Mouse (Mus musculus): ENCODE measurements around the gene Plekhh2. TPM values are rescaled to one million over a fixed set of nuclear protein-coding genes. Genes with fewer than 3 reads are reported as not detected.
"Not testable (repeated sequence)": the region's sequence is repeated elsewhere in the genome, so short reads cannot be mapped to it uniquely, and the experiment has no call there.

Gene Plekhh2
- polyA plus RNA-seq, 1 experiment = 37.7 TPM

GRCm38 (mm10) chr17:84533841-84534240, 22.1 kb downstream of the Plekhh2 start:
- no peak overlapping the region for H3K4me3 ChIP-seq (ENCODE audit: insufficient read depth, low read length)
- TF ChIP-seq POLR2A (IDR thresholded peaks at IDR 0.05; ENCODE audit: low read depth, low read length) = no peak
- TF ChIP-seq CTCF (IDR thresholded peaks at IDR 0.05; ENCODE audit: borderline replicate concordance, insufficient read depth, low read length) = no peak
- H3K27ac ChIP-seq (ENCODE audit: insufficient read depth, low read length) = peak overlapping the region; percentile 91
- peaks cover 31% of the 10 kb centered on the region for H3K4me1 ChIP-seq (ENCODE audit: control insufficient read depth, insufficient read depth, low read length)

GRCm38 (mm10) chr17:84534632-84535031, 22.9 kb downstream of the Plekhh2 start:
- Histone ChIP-seq H3K4me1 (ENCODE audit: control insufficient read depth, insufficient read depth, low read length) (peaks cover 26% of the 10 kb centered on the region), H3K27ac (ENCODE audit: insufficient read depth, low read length) (no peak overlapping the region), H3K4me3 (ENCODE audit: insufficient read depth, low read length) (no peak overlapping the region)
- TF ChIP-seq CTCF (IDR thresholded peaks at IDR 0.05; ENCODE audit: borderline replicate concordance, insufficient read depth, low read length) = no peak

- no peak for TF ChIP-seq CTCF (IDR thresholded peaks at IDR 0.05; ENCODE audit: borderline replicate concordance, insufficient read depth, low read length)
- TF ChIP-seq POLR2A (IDR thresholded peaks at IDR 0.05; ENCODE audit: low read depth, low read length) = no peak
- Histone ChIP-seq H3K27ac (ENCODE audit: insufficient read depth, low read length) (peak overlapping the region; percentile 17; the same call in 1 of the 2 replicates), H3K4me3 (ENCODE audit: insufficient read depth, low read length) (no peak overlapping the region)
These were observed 23.5 kb downstream of the Plekhh2 start for GRCm38 (mm10) chr17:84535226-84535625.

GRCm38 (mm10) chr17:84537301-84537700, 25.6 kb downstream of the Plekhh2 start:
- no peak overlapping the region for H3K27ac ChIP-seq (ENCODE audit: insufficient read depth, low read length)
- TF ChIP-seq POLR2A (IDR thresholded peaks at IDR 0.05; ENCODE audit: low read depth, low read length) (no peak), CTCF (IDR thresholded peaks at IDR 0.05; ENCODE audit: borderline replicate concordance, insufficient read depth, low read length) (no peak)
- no peak overlapping the region for H3K4me3 ChIP-seq (ENCODE audit: insufficient read depth, low read length)
- H3K4me1 ChIP-seq (ENCODE audit: control insufficient read depth, insufficient read depth, low read length) = peaks cover 16% of the 10 kb centered on the region

More at GRCm38 (mm10) chr17:84535226-84535625, 23.5 kb downstream of the Plekhh2 start:
- H3K4me1 ChIP-seq (ENCODE audit: control insufficient read depth, insufficient read depth, low read length) = peaks cover 24% of the 10 kb centered on the region

- TF ChIP-seq POLR2A (IDR thresholded peaks at IDR 0.05; ENCODE audit: low read depth, low read length) (no peak), CTCF (IDR thresholded peaks at IDR 0.05; ENCODE audit: borderline replicate concordance, insufficient read depth, low read length) (no peak)
- Histone ChIP-seq H3K4me1 (ENCODE audit: control insufficient read depth, insufficient read depth, low read length) (peaks cover 10% of the 10 kb centered on the region), H3K27ac (ENCODE audit: insufficient read depth, low read length) (no peak overlapping the region), H3K4me3 (ENCODE audit: insufficient read depth, low read length) (no peak overlapping the region)
These were observed 26.3 kb downstream of the Plekhh2 start for GRCm38 (mm10) chr17:84537966-84538365.

- Histone ChIP-seq H3K4me1 (ENCODE audit: control insufficient read depth, insufficient read depth, low read length) (no peaks in the 10 kb centered on the region), H3K4me3 (ENCODE audit: insufficient read depth, low read length) (no peak overlapping the region), H3K27ac (ENCODE audit: insufficient read depth, low read length) (no peak overlapping the region)
- TF ChIP-seq CTCF (IDR thresholded peaks at IDR 0.05; ENCODE audit: borderline replicate concordance, insufficient read depth, low read length) (no peak), POLR2A (IDR thresholded peaks at IDR 0.05; ENCODE audit: low read depth, low read length) (no peak)
These were observed 28.9 kb downstream of the Plekhh2 start for GRCm38 (mm10) chr17:84540603-84541002.

GRCm38 (mm10) chr17:84550902-84551877, 39.5 kb downstream of the Plekhh2 start:
- no peak overlapping the region for H3K4me3 ChIP-seq (ENCODE audit: insufficient read depth, low read length)
- TF ChIP-seq CTCF (IDR thresholded peaks at IDR 0.05; ENCODE audit: borderline replicate concordance, insufficient read depth, low read length) (no peak), POLR2A (IDR thresholded peaks at IDR 0.05; ENCODE audit: low read depth, low read length) (no peak)
- no peak overlapping the region for H3K27ac ChIP-seq (ENCODE audit: insufficient read depth, low read length)
- no peaks in the 10 kb centered on the region for H3K4me1 ChIP-seq (ENCODE audit: control insufficient read depth, insufficient read depth, low read length)

- TF ChIP-seq POLR2A (IDR thresholded peaks at IDR 0.05; ENCODE audit: low read depth, low read length) (no peak), CTCF (IDR thresholded peaks at IDR 0.05; ENCODE audit: borderline replicate concordance, insufficient read depth, low read length) (no peak)
- Histone ChIP-seq H3K4me3 (ENCODE audit: insufficient read depth, low read length) (no peak overlapping the region), H3K27ac (ENCODE audit: insufficient read depth, low read length) (no peak overlapping the region), H3K4me1 (ENCODE audit: control insufficient read depth, insufficient read depth, low read length) (no peaks in the 10 kb centered on the region)
These were observed 40.5 kb downstream of the Plekhh2 start for GRCm38 (mm10) chr17:84552230-84552629.

GRCm38 (mm10) chr17:84564264-84564663, 52.6 kb downstream of the Plekhh2 start:
- not testable (repeated sequence) for H3K4me3 ChIP-seq (ENCODE audit: insufficient read depth, low read length); H3K27ac ChIP-seq (ENCODE audit: insufficient read depth, low read length); H3K4me1 ChIP-seq (ENCODE audit: control insufficient read depth, insufficient read depth, low read length)

GRCm38 (mm10) chr17:84565762-84566161, 54.1 kb downstream of the Plekhh2 start:
- TF ChIP-seq POLR2A (IDR thresholded peaks at IDR 0.05; ENCODE audit: low read depth, low read length) (no peak), CTCF (IDR thresholded peaks at IDR 0.05; ENCODE audit: borderline replicate concordance, insufficient read depth, low read length) (no peak)
- no peak overlapping the region for H3K27ac ChIP-seq (ENCODE audit: insufficient read depth, low read length)
- no peaks in the 10 kb centered on the region for H3K4me1 ChIP-seq (ENCODE audit: control insufficient read depth, insufficient read depth, low read length)
- no peak overlapping the region for H3K4me3 ChIP-seq (ENCODE audit: insufficient read depth, low read length)
